Mouse (Mus musculus): ENCODE results near the gene Olfr1066.
"Not testable (repeated sequence)": the region's sequence is repeated elsewhere in the genome, so short reads cannot be mapped to it uniquely, and the experiment has no call there.

DNA sequence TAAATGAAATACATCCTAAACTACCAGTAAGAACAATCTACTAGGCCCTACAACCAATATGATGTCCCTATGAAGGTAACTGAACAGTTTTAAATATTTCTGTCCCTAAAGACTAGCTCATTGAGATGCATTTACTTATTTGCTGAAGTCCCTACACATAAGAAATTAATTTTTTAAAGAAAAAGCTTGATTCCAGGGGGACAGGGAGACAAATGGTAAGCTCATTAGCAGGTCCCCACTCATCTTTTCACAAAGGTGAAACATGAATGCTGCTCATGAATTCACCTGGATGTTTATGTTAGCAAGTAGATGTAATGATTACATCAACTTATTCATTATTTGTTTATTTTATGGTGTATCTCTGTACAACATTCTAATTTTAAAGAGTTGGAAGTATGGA lies 29.4 kb downstream of the Olfr1066 start, which contains the start of gene Olfr1062:
- not testable (repeated sequence) for TF ChIP-seq CTCF (IDR thresholded peaks at IDR 0.05; ENCODE audit: borderline replicate concordance, insufficient read depth, low read depth, low read length); POLR2A (IDR thresholded peaks at IDR 0.05; ENCODE audit: borderline replicate concordance, insufficient read depth, low read length)

Measured in cerebellum, adult 2 months (tissue).